Mouse (Mus musculus) ES-E14 (cell line): ENCODE measurements around the gene Prss33.

Experiments used
- HCFC1 ChIP-seq: IDR thresholded peaks from 2 replicates; pipeline ENCODE4 v1.6.1; 2012; ENCODE audit warnings: low read length, inconsistent platforms, borderline replicate concordance; ENCODE audit not compliant: insufficient read depth
- MAFK ChIP-seq: IDR thresholded peaks from 2 replicates; pipeline ENCODE4 v1.6.1; 2014; ENCODE audit warnings: mild to moderate bottlenecking, low read depth, low read length, inconsistent platforms; ENCODE audit not compliant: insufficient read depth

GRCm38 (mm10) chr17:23785561-23786471 is 50.0 kb downstream of the Prss33 start, which contains the start of gene Flywch2:
- no peak for TF ChIP-seq MAFK
- no peak for TF ChIP-seq HCFC1
